Mouse (Mus musculus) myocyte (in vitro differentiated cells): Measurements from ENCODE around the gene Fxyd6.

Source experiments
- CEBPB ChIP-seq: IDR thresholded peaks from 2 replicates; pipeline ENCODE4 v1.6.1; 2011; ENCODE audit warnings: mild to moderate bottlenecking, moderate library complexity; ENCODE audit not compliant: poor library complexity, insufficient read depth, severe bottlenecking
- E2F4 ChIP-seq: IDR thresholded peaks from one replicate; pipeline ENCODE4 v1.6.1; 2011; ENCODE audit warnings: mild to moderate bottlenecking, control low read depth, moderate library complexity; ENCODE audit not compliant: insufficient read depth
- MAX ChIP-seq: IDR thresholded peaks from one replicate; pipeline ENCODE4 v1.6.1; 2011; ENCODE audit warnings: low read depth, mild to moderate bottlenecking, control low read depth
- MYOD1 ChIP-seq, 3 experiments: IDR thresholded peaks; one replicate each; pipeline ENCODE4 v1.6.1; 2011; ENCODE audit warnings: control low read depth in 2 of 3, low read depth in 2 of 3, mild to moderate bottlenecking in 2 of 3, moderate library complexity in 1 of 3; ENCODE audit not compliant: insufficient read length in 2 of 3, control insufficient read depth in 1 of 3
- MYOG ChIP-seq, 3 experiments: IDR thresholded peaks; one replicate each; pipeline ENCODE4 v1.6.1; 2011; ENCODE audit warnings: control low read depth in 2 of 3, low read depth in 2 of 3, mild to moderate bottlenecking in 2 of 3; ENCODE audit not compliant: insufficient read length in 2 of 3, control insufficient read depth in 1 of 3, insufficient read depth in 1 of 3
- POLR2A ChIP-seq: IDR thresholded peaks from one replicate; pipeline ENCODE4 v1.6.1; 2011; ENCODE audit warnings: low read depth, mild to moderate bottlenecking, control low read depth, moderate library complexity; ENCODE audit not compliant: insufficient read length
- POLR2AphosphoS2 ChIP-seq: IDR thresholded peaks from one replicate; pipeline ENCODE4 v1.6.1; 2011; ENCODE audit warnings: low read depth, control low read depth; ENCODE audit not compliant: insufficient read length
- REST ChIP-seq: IDR thresholded peaks from one replicate; pipeline ENCODE4 v1.6.1; 2011; ENCODE audit warnings: mild to moderate bottlenecking, control low read depth, moderate library complexity; ENCODE audit not compliant: insufficient read depth, insufficient read length
- SRF ChIP-seq: IDR thresholded peaks from one replicate; pipeline ENCODE4 v1.6.1; 2011; ENCODE audit warnings: low read depth; ENCODE audit not compliant: control insufficient read depth, insufficient read length
- TCF12 ChIP-seq: IDR thresholded peaks from one replicate; pipeline ENCODE4 v1.6.1; 2011; ENCODE audit warnings: mild to moderate bottlenecking, control low read depth; ENCODE audit not compliant: poor library complexity, insufficient read depth, severe bottlenecking
- TCF3 ChIP-seq: IDR thresholded peaks from one replicate; pipeline ENCODE4 v1.6.1; 2011; ENCODE audit warnings: low read depth, control low read depth; ENCODE audit not compliant: insufficient read length
- USF1 ChIP-seq: IDR thresholded peaks from one replicate; pipeline ENCODE4 v1.6.1; 2011; ENCODE audit warnings: low read depth, mild to moderate bottlenecking, control low read depth, moderate library complexity

DNA sequence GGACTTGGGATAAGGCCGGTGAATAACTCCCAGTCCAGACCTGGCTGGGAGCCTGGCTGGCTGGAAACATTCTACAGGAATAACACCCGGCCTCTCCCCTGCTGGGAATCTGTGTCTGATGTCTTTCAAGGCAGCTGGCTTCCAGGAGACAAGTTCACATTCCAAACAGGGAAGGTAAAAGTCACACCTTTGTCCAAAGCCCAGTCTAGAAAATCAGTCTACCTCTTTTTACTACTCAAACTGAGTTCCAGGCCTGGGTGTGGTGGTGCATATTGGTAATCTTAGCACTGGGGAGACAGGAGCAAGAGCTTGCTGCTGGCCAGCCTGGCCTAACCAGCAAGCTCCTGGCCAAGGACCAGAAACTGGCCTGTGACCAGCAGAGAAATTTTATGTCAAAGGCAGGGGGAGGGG, 7.9 kb upstream of the Fxyd6 start:
- TF ChIP-seq TCF12 (no peak), POLR2AphosphoS2 (no peak), MYOD1 (IDR thresholded peaks at IDR 0.05; ENCODE audit: control insufficient read depth in 1 of 3, insufficient read length in 2 of 3, low read depth in 2 of 3) (no peak), MAX (no peak), CEBPB (no peak), POLR2A (no peak), E2F4 (no peak), TCF3 (no peak), USF1 (no peak), MYOG (IDR thresholded peaks at IDR 0.05; ENCODE audit: control insufficient read depth in 1 of 3, insufficient read depth in 1 of 3, insufficient read length in 2 of 3, low read depth in 2 of 3) (no peak), REST (no peak), SRF (no peak)
